Mouse (Mus musculus) CH12.LX (cell line): ENCODE results near the gene Msi2. TPM values are rescaled to one million over a fixed set of nuclear protein-coding genes. Genes with fewer than 3 reads are reported as not detected.

Experiments used
- DNase-seq: peaks from one replicate; pipeline ENCODE4 v3.0.0-alpha.2; 2013; ENCODE audit errors: extremely low read depth
- H3K27ac ChIP-seq: 2 replicates; pipeline ENCODE4 v1.5.1; 2012; ENCODE audit warnings: low read depth, mild to moderate bottlenecking, control low read depth, moderate library complexity; ENCODE audit not compliant: insufficient read depth
- H3K27me3 ChIP-seq: replicated peaks from 2 replicates; pipeline ENCODE3; 2012; ENCODE audit warnings: inconsistent platforms
- H3K36me3 ChIP-seq, 2 experiments: replicated peaks in 1 of 2; 2 replicates each; pipeline versions ENCODE3 to v1.6.1; 2012; ENCODE audit warnings: inconsistent platforms in 1 of 2, low read length in 1 of 2, mild to moderate bottlenecking in 1 of 2, mixed read lengths in 1 of 2, moderate library complexity in 1 of 2; ENCODE audit not compliant: control insufficient read depth in 1 of 2, insufficient read depth in 1 of 2
- H3K4me1 ChIP-seq, 2 experiments: 2 replicates each; pipeline ENCODE4 v1.6.1; 2012; ENCODE audit warnings: inconsistent platforms in 1 of 2, moderate library complexity in 1 of 2; ENCODE audit not compliant: insufficient read depth in 2 of 2, control insufficient read depth in 1 of 2
- H3K4me2 ChIP-seq: 2 replicates; pipeline ENCODE4 v1.6.1; 2012; ENCODE audit warnings: low read depth, mild to moderate bottlenecking, control low read depth; ENCODE audit not compliant: poor library complexity, insufficient read depth, severe bottlenecking
- H3K4me3 ChIP-seq, 3 experiments: fragments of 150-350 bp in 1 of 3; sonication (generic) in 1 of 3; replicated peaks in 1 of 3; 2 replicates each; pipeline versions ENCODE3 to v1.5.1; 2011 to 2012; ENCODE audit warnings: low read depth in 2 of 3, low read length in 2 of 3, mild to moderate bottlenecking in 2 of 3, moderate library complexity in 2 of 3, control low read depth in 1 of 3, improper control_type of control experiment in 1 of 3, inconsistent platforms in 1 of 3, mixed read lengths in 1 of 3; ENCODE audit not compliant: poor library complexity in 1 of 3
- H3K79me2 ChIP-seq: replicated peaks from 2 replicates; pipeline ENCODE4 v1.6.1; 2012; ENCODE audit warnings: mild to moderate bottlenecking, moderate library complexity; ENCODE audit not compliant: control insufficient read depth, poor library complexity, insufficient read depth, severe bottlenecking; ENCODE audit errors: extremely low read depth
- H3K9ac ChIP-seq: 2 replicates; pipeline ENCODE4 v1.6.1; 2012; ENCODE audit warnings: low read depth, mild to moderate bottlenecking, control low read depth, moderate library complexity; ENCODE audit not compliant: insufficient read depth
- H3K9me3 ChIP-seq: replicated peaks from 2 replicates; pipeline ENCODE3; 2012; ENCODE audit warnings: low read length, inconsistent platforms, mixed read lengths
- ELF1 ChIP-seq: IDR thresholded peaks from 2 replicates; pipeline ENCODE4 v1.6.1; 2014; ENCODE audit warnings: low read depth, mild to moderate bottlenecking, inconsistent platforms, low read length, improper control_type of control experiment
- IRF4 ChIP-seq: IDR thresholded peaks from 2 replicates; pipeline ENCODE4 v1.6.1; 2014; ENCODE audit warnings: low read depth, mild to moderate bottlenecking, inconsistent platforms, low read length, improper control_type of control experiment
- MAZ ChIP-seq: IDR thresholded peaks from 2 replicates; pipeline ENCODE4 v1.6.1; 2012; ENCODE audit warnings: low read depth, mild to moderate bottlenecking, inconsistent platforms, low read length, improper control_type of control experiment, moderate library complexity
- MEF2A ChIP-seq: IDR thresholded peaks from 2 replicates; pipeline ENCODE4 v1.6.1; 2014; ENCODE audit warnings: low read depth, mild to moderate bottlenecking, inconsistent platforms, low read length, improper control_type of control experiment, borderline replicate concordance
- NELFE ChIP-seq: IDR thresholded peaks from 2 replicates; pipeline ENCODE4 v1.6.1; 2011; ENCODE audit warnings: low read depth, low read length, improper control_type of control experiment
- NRF1 ChIP-seq: IDR thresholded peaks from 2 replicates; pipeline ENCODE4 v1.6.1; 2014; ENCODE audit warnings: low read depth, mild to moderate bottlenecking, inconsistent platforms, low read length, improper control_type of control experiment, moderate library complexity
- POLR2A ChIP-seq: IDR thresholded peaks from 2 replicates; pipeline ENCODE4 v1.6.1; 2011; ENCODE audit warnings: low read depth, mild to moderate bottlenecking, improper control_type of control experiment, low read length
- POLR2AphosphoS2 ChIP-seq: IDR thresholded peaks from 2 replicates; pipeline ENCODE4 v1.6.1; 2011; ENCODE audit warnings: low read depth, low read length, improper control_type of control experiment
- RAD21 ChIP-seq: IDR thresholded peaks from 2 replicates; pipeline ENCODE4 v1.6.1; 2011; ENCODE audit warnings: low read depth, mild to moderate bottlenecking, low read length, improper control_type of control experiment, moderate library complexity
- SMC3 ChIP-seq: IDR thresholded peaks from 2 replicates; pipeline ENCODE4 v1.6.1; 2011; ENCODE audit warnings: low read depth, low read length, improper control_type of control experiment
- TBP ChIP-seq: conservative IDR thresholded peaks from 2 replicates; pipeline ENCODE4 v1.6.1; 2011; ENCODE audit warnings: low read depth, low read length, improper control_type of control experiment
- TCF12 ChIP-seq: IDR thresholded peaks from 2 replicates; pipeline ENCODE4 v1.6.1; 2014; ENCODE audit warnings: low read depth, mild to moderate bottlenecking, inconsistent platforms, low read length, improper control_type of control experiment
- UBTF ChIP-seq: IDR thresholded peaks from 2 replicates; pipeline ENCODE4 v1.6.1; 2012; ENCODE audit warnings: low read depth, mild to moderate bottlenecking, inconsistent platforms, low read length, improper control_type of control experiment, moderate library complexity
- USF2 ChIP-seq: conservative IDR thresholded peaks from 2 replicates; pipeline ENCODE4 v1.6.1; 2011; ENCODE audit warnings: low read depth, low read length, improper control_type of control experiment
- ZKSCAN1 ChIP-seq: IDR thresholded peaks from 2 replicates; pipeline ENCODE4 v1.6.1; 2012; ENCODE audit warnings: low read depth, inconsistent platforms, low read length, improper control_type of control experiment, borderline replicate concordance
- ZMIZ1 ChIP-seq: IDR thresholded peaks from 2 replicates; pipeline ENCODE4 v1.6.1; 2012; ENCODE audit warnings: low read depth, mild to moderate bottlenecking, inconsistent platforms, low read length, improper control_type of control experiment
- dilution Hi-C: fragments of 300-500 bp; cut with MboI; formaldehyde crosslinking; loops from 2 replicates; pipeline ENCODE4 v1.14.3; 2020; ENCODE audit warnings: low sequenced_read_pairs; ENCODE audit not compliant: extremely low pct_unique_long_range_greater_than_20kb, extremely low pct_ligation_motif_present
- in situ Hi-C: fragments of 300-500 bp; cut with MboI; formaldehyde crosslinking; loops from 3 replicates; pipeline ENCODE4 v1.14.3; 2019; ENCODE audit warnings: low sequenced_read_pairs, low pct_ligation_motif_present, low pct_unique_long_range_greater_than_20kb, mixed read lengths
- polyA plus RNA-seq: library from polyadenylated mRNA; unstranded; fragments of >175 nt; gene quantifications from 2 replicates; pipeline ENCODE4 v1.2.1, GENCODE M21; 2012; ENCODE audit warnings: low read depth; ENCODE audit not compliant: insufficient read length
- total RNA-seq, 2 experiments: library from RNA; depleted of rRNA; stranded (reverse); fragments of 300-350 nt in 1 of 2; fragments of >200 nt in 1 of 2; gene quantifications; 2 replicates each; pipeline ENCODE4 v1.2.3; 2012 to 2014

Gene Msi2
- total and polyA plus RNA-seq, 3 experiments, result 40.3 to 73.1 (median 52.6) TPM

- Histone ChIP-seq H3K9ac (peak overlapping the region; percentile 8), H3K4me1 (peaks cover 31 to 96% of the 10 kb centered on the region in 2 experiments), H3K27ac (peak overlapping the region; percentile 55), H3K79me2 (peaks cover 20% of the 10 kb centered on the region), H3K9me3 (no peaks in the 10 kb centered on the region), H3K27me3 (no peaks in the 10 kb centered on the region), H3K4me3 (no peak overlapping the region), H3K4me2 (peak overlapping the region; percentile 76), H3K36me3 (peaks cover 5 to 39% of the 10 kb centered on the region in 2 experiments)
- dilution Hi-C loops (no loop called here), in situ Hi-C loops (no loop called here)
- no peak for TF ChIP-seq RAD21
- TF ChIP-seq ZKSCAN1, result no peak
- no peak for DNase-seq
Measured at GRCm38 (mm10) chr11:88582021-88582707, 136.1 kb downstream of the Msi2 start.

- peaks cover 37 to 98% of the 10 kb centered on the region in 2 experiments for H3K4me1 ChIP-seq
- no peaks in the 10 kb centered on the region for H3K27me3 ChIP-seq
- H3K36me3 ChIP-seq, result peaks cover 4 to 34% of the 10 kb centered on the region in 2 experiments
- in situ Hi-C loops (no loop called here), dilution Hi-C loops (no loop called here)
- no peak overlapping the region for H3K4me2 ChIP-seq
- no peak for DNase-seq
- H3K27ac ChIP-seq, result no peak overlapping the region
- H3K9ac ChIP-seq, result no peak overlapping the region
- no peak overlapping the region for H3K4me3 ChIP-seq
- H3K79me2 ChIP-seq, result peaks cover 20% of the 10 kb centered on the region
- no peaks in the 10 kb centered on the region for H3K9me3 ChIP-seq
- TF ChIP-seq USF2 (no peak), POLR2AphosphoS2 (no peak), NELFE (no peak), MEF2A (no peak), IRF4 (no peak), SMC3 (no peak), MAZ (no peak), UBTF (no peak), NRF1 (no peak), ZMIZ1 (no peak), RAD21 (no peak), TCF12 (no peak), TBP (no peak), ELF1 (no peak), POLR2A (no peak)
- TF ChIP-seq, all 38 proteins: peak for 0
Measured at GRCm38 (mm10) chr11:88581375-88581774, 136.9 kb downstream of the Msi2 start.
